Mouse (Mus musculus) lung, embryonic 16.5 days (tissue): ENCODE measurements around the gene Gm3139. TPM values are rescaled to one million over a fixed set of nuclear protein-coding genes. Genes with fewer than 3 reads are reported as not detected.
"Not testable (repeated sequence)": the region's sequence is repeated elsewhere in the genome, so short reads cannot be mapped to it uniquely, and the experiment has no call there.

Experiments
- ATAC-seq: fragments of 200-750 bp; cut with Nextera tagmentation; 2 replicates; pipeline ENCODE4 v1.8.0; 2017; ENCODE audit warnings: low read depth, mild to moderate bottlenecking, moderate library complexity
- H3K27ac ChIP-seq: fragments of 300-500 bp; sonication (generic); 2 replicates; pipeline ENCODE4 v1.5.1; 2014; ENCODE audit warnings: mild to moderate bottlenecking, control low read depth, low read length
- H3K27me3 ChIP-seq: fragments of 300-500 bp; sonication (generic); 2 replicates; pipeline ENCODE4 v1.6.1; 2014; ENCODE audit warnings: low read depth, low read length, mixed read lengths; ENCODE audit not compliant: control insufficient read depth, insufficient read depth
- H3K36me3 ChIP-seq: fragments of 300-500 bp; sonication (generic); 2 replicates; pipeline ENCODE4 v1.6.1; 2014; ENCODE audit warnings: low read length; ENCODE audit not compliant: control insufficient read depth, insufficient read depth
- H3K4me1 ChIP-seq: fragments of 300-500 bp; sonication (generic); replicated peaks from 2 replicates; pipeline ENCODE4 v1.6.1; 2014; ENCODE audit warnings: low read length, mixed read lengths; ENCODE audit not compliant: control insufficient read depth, insufficient read depth
- H3K4me2 ChIP-seq: fragments of 300-500 bp; sonication (generic); 2 replicates; pipeline ENCODE4 v1.6.1; 2014; ENCODE audit warnings: low read depth, low read length, control low read depth
- H3K4me3 ChIP-seq: fragments of 300-500 bp; sonication (generic); 2 replicates; pipeline ENCODE4 v1.5.1; 2014; ENCODE audit warnings: mild to moderate bottlenecking, low read length, control low read depth
- H3K9ac ChIP-seq: fragments of 300-500 bp; sonication (generic); 2 replicates; pipeline ENCODE4 v1.6.1; 2014; ENCODE audit warnings: low read length, control low read depth
- H3K9me3 ChIP-seq: fragments of 300-500 bp; sonication (generic); 2 replicates; pipeline ENCODE4 v1.6.1; 2016; ENCODE audit warnings: low read length; ENCODE audit not compliant: control insufficient read depth
- WGBS: fragments of 180-500 bp; shearing (Covaris S2); extraction: QIAGEN DNeasy Blood & Tissue Kit; methylation state at CpG from one replicate; pipeline ENCODE4 v1.1.7; 2014; 5-methylcytosine and 5-hydroxymethylcytosine counted together
- polyA plus RNA-seq: library from polyadenylated mRNA; unstranded; fragments of >200 nt; fragmentation: Nextera tagmentation; extraction: Ambion mirVana; gene quantifications from 2 replicates; pipeline ENCODE4 v1.2.1, GENCODE M21; 2015

Gm3139 gene
- polyA plus RNA-seq, result not detected in 2 replicates

GRCm38 (mm10) chr5:94525987-94526386 lies at the start of gene Gm3139:
Gene Gm3139, plus strand, starts transcription at chr5:94526287.
- H3K4me3 ChIP-seq, H3K4me1 ChIP-seq, ATAC-seq, H3K4me2 ChIP-seq, H3K27ac ChIP-seq, H3K27me3 ChIP-seq, H3K9me3 ChIP-seq, H3K9ac ChIP-seq, H3K36me3 ChIP-seq: not testable (repeated sequence)
- no CpG with 5 or more reads among the region's 2 CpGs for WGBS

Other genes with a start within 250 kb of the Gm3139 start
- not detected in 2 replicates for gene A430089I19Rik, start 219.5 kb upstream of the Gm3139 start, polyA plus RNA-seq
- gene Gm6502, start 211.9 kb upstream of the Gm3139 start, polyA plus RNA-seq, result not detected in 2 replicates
- gene AA792892, start 186.5 kb upstream of the Gm3139 start, polyA plus RNA-seq, result not detected in 2 replicates
- gene Gm7682, start 80.5 kb upstream of the Gm3139 start, polyA plus RNA-seq, result not detected in 2 replicates
- gene Gm3147, start 90.1 kb downstream of the Gm3139 start, polyA plus RNA-seq, result not detected in 2 replicates
- gene Gm6509, start 97.7 kb downstream of the Gm3139 start, polyA plus RNA-seq, result not detected in 2 replicates
- gene Gm6205, start 122.1 kb downstream of the Gm3139 start, polyA plus RNA-seq, result not detected in 2 replicates